Mouse (Mus musculus) heart, embryonic 12.5 days (tissue): ENCODE data around the gene Mst1. TPM values are rescaled to one million over a fixed set of nuclear protein-coding genes. Genes with fewer than 3 reads are reported as not detected.

Experiments
- ATAC-seq: fragments of 200-750 bp; cut with Nextera tagmentation; 2 replicates; pipeline ENCODE4 v1.8.0; 2017; ENCODE audit warnings: moderate TSS enrichment, moderate library complexity; ENCODE audit not compliant: insufficient number of reproducible peaks, low FRiP score
- H3K27ac ChIP-seq: fragments of 300-500 bp; sonication (generic); 2 replicates; pipeline ENCODE4 v1.5.1; 2016; ENCODE audit warnings: mild to moderate bottlenecking, moderate library complexity; ENCODE audit not compliant: poor library complexity, severe bottlenecking
- H3K27me3 ChIP-seq: fragments of 300-500 bp; sonication (generic); replicated peaks from 2 replicates; pipeline ENCODE4 v1.6.1; 2016; ENCODE audit warnings: mild to moderate bottlenecking, moderate library complexity
- H3K36me3 ChIP-seq: fragments of 300-500 bp; sonication (generic); 2 replicates; pipeline ENCODE4 v1.6.1; 2016; ENCODE audit warnings: mild to moderate bottlenecking, moderate library complexity
- H3K4me1 ChIP-seq: fragments of 300-500 bp; sonication (generic); replicated peaks from 2 replicates; pipeline ENCODE4 v1.6.1; 2016; ENCODE audit warnings: mild to moderate bottlenecking
- H3K4me2 ChIP-seq: fragments of 300-500 bp; sonication (generic); 2 replicates; pipeline ENCODE4 v1.6.1; 2016; ENCODE audit warnings: mild to moderate bottlenecking, moderate library complexity
- H3K4me3 ChIP-seq: fragments of 300-500 bp; sonication (generic); 2 replicates; pipeline ENCODE4 v1.5.1; 2016; ENCODE audit warnings: mild to moderate bottlenecking
- H3K9ac ChIP-seq: fragments of 300-500 bp; sonication (generic); 2 replicates; pipeline ENCODE4 v1.6.1; 2016; ENCODE audit warnings: mild to moderate bottlenecking, moderate library complexity
- H3K9me3 ChIP-seq: fragments of 300-500 bp; sonication (generic); replicated peaks from 2 replicates; pipeline ENCODE4 v1.6.1; 2016; ENCODE audit warnings: mild to moderate bottlenecking, moderate library complexity
- WGBS: fragments of 180-500 bp; shearing (Covaris S2); methylation state at CpG from one replicate; pipeline ENCODE4 v1.1.7; 2016; 5-methylcytosine and 5-hydroxymethylcytosine counted together
- polyA plus RNA-seq: library from polyadenylated mRNA; unstranded; fragments of >200 nt; fragmentation: Nextera tagmentation; extraction: Ambion mirVana; gene quantifications from 2 replicates; pipeline ENCODE4 v1.2.1, GENCODE M21; 2016

Gene Mst1
- polyA plus RNA-seq, 1 experiment from 2014 or later = 0.31 TPM

GRCm38 (mm10) chr9:108058291-108058690 lies 21.9 kb upstream of the Mst1 start:
- Histone ChIP-seq H3K27me3 (no peaks in the 10 kb centered on the region), H3K9me3 (no peaks in the 10 kb centered on the region), H3K4me1 (peaks cover 14% of the 10 kb centered on the region), H3K4me2 (no peak overlapping the region), H3K9ac (no peak overlapping the region), H3K36me3 (peaks cover 92% of the 10 kb centered on the region), H3K27ac (no peak overlapping the region), H3K4me3 (no peak overlapping the region)
- 91% methylated on average over 9 of the region's 9 CpGs for WGBS
- ATAC-seq = no peak

- 75% methylated on average over 3 of the region's 3 CpGs for WGBS
- Histone ChIP-seq H3K4me3 (no peak overlapping the region), H3K4me1 (peaks cover 8% of the 10 kb centered on the region; the same call in 1 of the 2 replicates), H3K27ac (no peak overlapping the region), H3K4me2 (no peak overlapping the region), H3K36me3 (peaks cover 75% of the 10 kb centered on the region), H3K9ac (no peak overlapping the region), H3K27me3 (no peaks in the 10 kb centered on the region), H3K9me3 (no peaks in the 10 kb centered on the region)
- ATAC-seq = no peak
Measured at GRCm38 (mm10) chr9:108062142-108062541, 18.1 kb upstream of the Mst1 start.

GRCm38 (mm10) chr9:108063361-108063760 lies 16.9 kb upstream of the Mst1 start:
- H3K9me3 ChIP-seq = no peaks in the 10 kb centered on the region
- H3K27ac ChIP-seq = no peak overlapping the region
- no peak overlapping the region for H3K4me3 ChIP-seq
- no peak overlapping the region for H3K9ac ChIP-seq
- no peaks in the 10 kb centered on the region for H3K27me3 ChIP-seq
- peaks cover 64% of the 10 kb centered on the region for H3K36me3 ChIP-seq
- ATAC-seq = no peak
- peaks cover 11% of the 10 kb centered on the region; the same call in 1 of the 2 replicates for H3K4me1 ChIP-seq
- WGBS = 85% methylated on average over 12 of the region's 12 CpGs
- no peak overlapping the region for H3K4me2 ChIP-seq

- Histone ChIP-seq H3K9me3 (no peaks in the 10 kb centered on the region), H3K4me3 (no peak overlapping the region), H3K27ac (no peak overlapping the region), H3K27me3 (no peaks in the 10 kb centered on the region), H3K9ac (no peak overlapping the region), H3K4me1 (peaks cover 6% of the 10 kb centered on the region; the same call in 1 of the 2 replicates), H3K36me3 (peaks cover 56% of the 10 kb centered on the region), H3K4me2 (no peak overlapping the region)
- 30% methylated on average over 5 of the region's 5 CpGs for WGBS
- no peak for ATAC-seq
Measured at GRCm38 (mm10) chr9:108065491-108066011, 14.7 kb upstream of the Mst1 start.

DNA sequence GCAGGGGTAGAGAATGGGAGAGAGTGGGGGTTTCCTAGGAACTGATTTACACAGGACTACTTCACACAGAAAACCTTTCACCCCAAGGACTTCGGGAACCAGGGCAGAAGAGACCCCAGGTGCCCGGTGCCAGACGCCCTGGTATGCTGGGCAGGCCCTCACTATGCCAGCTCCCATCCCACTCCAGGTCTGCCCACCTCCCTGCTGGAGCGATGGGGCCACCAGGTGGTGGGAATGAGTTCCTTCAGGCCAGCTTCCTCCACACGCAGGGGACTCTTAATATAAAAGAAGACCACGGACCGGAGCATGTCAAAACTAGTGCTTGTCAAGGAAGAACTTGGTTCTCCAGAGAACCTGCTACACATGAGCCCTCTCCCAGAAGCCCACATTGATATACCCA lies 13.0 kb upstream of the Mst1 start:
- Histone ChIP-seq H3K9ac (no peak overlapping the region), H3K4me3 (no peak overlapping the region), H3K27ac (no peak overlapping the region), H3K4me2 (no peak overlapping the region), H3K27me3 (no peaks in the 10 kb centered on the region), H3K9me3 (no peaks in the 10 kb centered on the region), H3K36me3 (peaks cover 58% of the 10 kb centered on the region), H3K4me1 (peaks cover 11% of the 10 kb centered on the region)
- WGBS = 82% methylated on average over 7 of the region's 7 CpGs
- ATAC-seq = no peak

DNA sequence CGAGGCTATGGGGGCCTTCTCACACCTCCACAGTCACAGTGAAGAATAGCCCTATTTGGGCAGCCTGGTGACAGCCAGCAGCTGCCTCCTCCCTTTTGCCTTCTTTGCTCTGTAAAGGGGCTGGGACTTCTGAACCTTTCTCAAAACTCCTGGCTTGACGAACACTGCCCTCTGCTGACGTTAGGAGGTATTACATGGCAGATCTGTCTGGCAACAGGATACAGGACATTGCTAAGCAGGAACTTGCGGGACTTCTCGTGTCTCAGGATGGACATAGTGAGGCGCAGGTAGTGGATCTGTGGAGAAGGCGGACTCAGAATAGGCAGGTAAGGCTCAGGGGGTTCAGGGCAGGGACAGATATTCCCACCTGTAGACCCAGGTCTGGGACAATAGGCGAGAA lies 12.3 kb upstream of the Mst1 start:
- Histone ChIP-seq H3K27ac (no peak overlapping the region), H3K4me3 (no peak overlapping the region), H3K4me1 (peaks cover 17% of the 10 kb centered on the region), H3K9me3 (no peaks in the 10 kb centered on the region), H3K4me2 (no peak overlapping the region), H3K36me3 (peaks cover 51% of the 10 kb centered on the region), H3K9ac (no peak overlapping the region), H3K27me3 (no peaks in the 10 kb centered on the region)
- WGBS = 23% methylated on average over 8 of the region's 8 CpGs
- ATAC-seq = 0 out of 2 replicates have a peak, but pooled peaks have one; percentile 14

- ATAC-seq = no peak
- Histone ChIP-seq H3K4me1 (peaks cover 28% of the 10 kb centered on the region), H3K9me3 (no peaks in the 10 kb centered on the region), H3K36me3 (peaks cover 40% of the 10 kb centered on the region), H3K27me3 (no peaks in the 10 kb centered on the region), H3K4me2 (no peak overlapping the region), H3K4me3 (no peak overlapping the region), H3K27ac (no peak overlapping the region), H3K9ac (no peak overlapping the region)
- WGBS = 86% methylated on average over 9 of the region's 9 CpGs
Measured at GRCm38 (mm10) chr9:108069007-108069406, 11.2 kb upstream of the Mst1 start.

DNA sequence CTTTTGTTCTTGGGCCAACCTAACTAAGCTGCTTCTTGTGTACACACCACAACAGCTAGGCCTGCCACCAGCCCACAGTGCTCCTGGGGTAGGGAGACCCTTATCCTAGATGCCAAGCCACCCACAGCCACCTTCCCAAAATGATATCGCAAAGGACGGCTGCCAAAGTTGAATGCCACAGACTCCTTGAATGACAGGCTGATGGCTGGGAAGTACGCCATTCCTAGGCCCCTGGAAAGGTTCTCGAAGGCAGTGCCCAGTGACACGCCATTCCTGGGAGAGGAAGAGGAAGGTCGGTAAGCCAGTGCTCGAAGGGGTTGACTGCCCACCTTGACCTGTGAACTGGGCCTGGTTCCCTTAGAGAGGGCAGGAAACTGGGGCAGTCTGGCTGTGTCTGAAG lies 10.7 kb upstream of the Mst1 start:
- no peak for ATAC-seq
- Histone ChIP-seq H3K4me1 (peaks cover 28% of the 10 kb centered on the region), H3K4me2 (no peak overlapping the region), H3K27me3 (no peaks in the 10 kb centered on the region), H3K9ac (no peak overlapping the region), H3K9me3 (no peaks in the 10 kb centered on the region), H3K4me3 (no peak overlapping the region), H3K36me3 (peaks cover 34% of the 10 kb centered on the region), H3K27ac (no peak overlapping the region)
- 92% methylated on average over 7 of the region's 7 CpGs for WGBS

GRCm38 (mm10) chr9:108071801-108072200 lies 8.4 kb upstream of the Mst1 start:
- H3K27me3 ChIP-seq = no peaks in the 10 kb centered on the region
- H3K27ac ChIP-seq = peak overlapping the region; percentile 66
- H3K4me1 ChIP-seq = peaks cover 28% of the 10 kb centered on the region
- no peaks in the 10 kb centered on the region for H3K9me3 ChIP-seq
- no peak for ATAC-seq
- H3K4me2 ChIP-seq = no peak overlapping the region
- 59% methylated on average over 4 of the region's 4 CpGs for WGBS
- H3K9ac ChIP-seq = no peak overlapping the region
- H3K4me3 ChIP-seq = no peak overlapping the region
- peaks cover 28% of the 10 kb centered on the region for H3K36me3 ChIP-seq

- Histone ChIP-seq H3K4me1 (peaks cover 28% of the 10 kb centered on the region), H3K9ac (no peak overlapping the region), H3K4me2 (no peak overlapping the region), H3K9me3 (no peaks in the 10 kb centered on the region), H3K4me3 (no peak overlapping the region), H3K27ac (peak overlapping the region; percentile 66), H3K36me3 (peaks cover 31% of the 10 kb centered on the region), H3K27me3 (no peaks in the 10 kb centered on the region)
- no peak for ATAC-seq
- WGBS = 42% methylated on average over 9 of the region's 9 CpGs
Measured at GRCm38 (mm10) chr9:108072481-108072924, 7.7 kb upstream of the Mst1 start.

DNA sequence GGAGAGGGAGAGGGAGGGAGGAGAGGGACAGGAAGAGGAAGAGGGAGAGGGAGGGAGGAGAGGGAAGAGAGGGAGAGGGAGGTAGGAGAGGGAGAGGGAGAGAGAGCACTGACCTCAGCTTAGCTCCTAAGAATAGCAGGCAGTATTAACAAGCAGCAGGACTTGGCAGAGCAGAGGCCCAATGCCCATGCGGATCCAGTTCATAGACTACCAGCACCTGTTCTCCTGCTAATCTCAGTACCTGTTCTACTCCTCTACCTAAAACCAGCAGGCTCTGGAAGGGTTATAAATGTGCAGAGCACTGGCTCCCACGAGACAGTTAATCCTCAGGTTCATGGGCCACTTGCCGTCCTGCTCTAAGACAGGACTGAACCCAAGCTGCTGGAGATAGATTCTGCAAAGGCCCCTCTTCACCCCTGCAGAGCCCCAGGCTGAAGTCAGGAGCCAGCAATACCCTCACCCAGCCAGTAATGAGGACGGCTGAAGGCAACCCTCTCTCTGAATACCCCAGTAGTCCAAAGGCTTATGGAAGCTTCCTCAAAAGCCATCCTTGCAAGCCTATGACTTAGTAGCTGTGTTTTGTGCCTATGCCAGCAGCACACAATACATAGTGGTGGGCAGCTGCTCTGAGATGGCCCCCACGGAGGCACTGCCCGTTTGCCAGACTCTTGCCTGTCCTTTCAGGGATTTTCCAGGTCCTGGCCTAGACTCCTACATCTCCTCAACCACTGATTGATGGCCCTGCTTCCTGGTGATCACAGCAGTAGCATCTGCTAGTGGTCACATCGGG lies 6.9 kb upstream of the Mst1 start:
- no peak overlapping the region for H3K4me3 ChIP-seq
- peak overlapping the region; percentile 66 for H3K27ac ChIP-seq
- H3K36me3 ChIP-seq = peaks cover 29% of the 10 kb centered on the region
- WGBS = 59% methylated on average over 7 of the region's 7 CpGs
- no peak overlapping the region for H3K4me2 ChIP-seq
- peaks cover 33% of the 10 kb centered on the region for H3K4me1 ChIP-seq
- H3K9me3 ChIP-seq = no peaks in the 10 kb centered on the region
- no peaks in the 10 kb centered on the region for H3K27me3 ChIP-seq
- peak; percentile 36; the same call in 1 of the 2 replicates for ATAC-seq
- H3K9ac ChIP-seq = peak overlapping the region; percentile 26
